Mouse (Mus musculus): Measurements from ENCODE around the gene Slc38a10.

DNA sequence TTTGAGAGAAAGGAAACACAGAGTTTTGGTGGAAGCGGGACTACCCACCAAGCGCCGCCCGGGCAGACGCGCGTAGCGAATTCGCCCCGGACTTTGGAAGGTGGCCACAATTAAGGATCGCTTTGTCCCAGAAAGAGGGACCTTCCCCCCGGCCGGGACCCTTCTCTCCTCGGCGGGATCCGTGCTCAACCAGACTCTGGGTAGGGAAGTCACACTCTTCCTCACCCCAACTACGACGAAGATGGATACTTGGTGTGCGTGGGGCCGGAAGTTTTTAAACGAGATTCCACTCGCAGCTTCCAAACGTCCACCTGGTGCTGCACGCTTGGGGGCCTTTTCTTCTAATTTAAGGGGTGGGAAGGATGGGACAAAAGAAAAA, 36.9 kb upstream of the Slc38a10 start:
- TF ChIP-seq CTCF (IDR thresholded peaks at IDR 0.05; ENCODE audit: borderline replicate concordance, insufficient read depth, low read length) (no peak), POLR2A (IDR thresholded peaks at IDR 0.05; ENCODE audit: low read depth, low read length) (no peak)

All from embryonic fibroblast, embryonic 13.5 days (primary cell).